Mouse (Mus musculus): ENCODE results near the gene Dcun1d1.

GRCm38 (mm10) chr3:35948197-35948596 lies 11.0 kb upstream of the Dcun1d1 start:
- no peak for TF ChIP-seq CTCF (IDR thresholded peaks at IDR 0.05; ENCODE audit: low read depth)
- no peak for TF ChIP-seq EP300 (optimal IDR thresholded peaks at IDR 0.05)

All from stomach, postnatal 0 days (tissue).